Mouse (Mus musculus): ENCODE data around the gene Carm1. TPM values are rescaled to one million over a fixed set of nuclear protein-coding genes. Genes with fewer than 3 reads are reported as not detected.

Gene Carm1
- 49.9 TPM for polyA plus RNA-seq (2014; fragmentation: Illumina TruSeq; extraction: RNeasy Lipid Tissue Mini Kit (QIAGEN cat#74804); ENCODE audit: low read depth, low replicate concordance)

GRCm38 (mm10) chr9:21546789-21547074, at the start of gene Carm1:
Gene Carm1 (plus strand): TSS chr9:21546894.

GRCm38 (mm10) chr9:21509772-21510688, 36.7 kb upstream of the Carm1 start, which contains the start of gene Tmed1:
Gene Tmed1 (minus strand): TSS chr9:21510252.

GRCm38 (mm10) chr9:21525937-21526633, 20.6 kb upstream of the Carm1 start, which contains the start of gene AB124611:
Gene AB124611 (plus strand): TSS chr9:21526176.

GRCm38 (mm10) chr9:21592703-21593121, 46.0 kb downstream of the Carm1 start, which contains the start of the genes Timm29 and Yipf2:
Gene Timm29 (plus strand): TSS chr9:21592722.
Gene Yipf2 (minus strand): TSS chr9:21592828.

GRCm38 (mm10) chr9:21615617-21616231, 69.0 kb downstream of the Carm1 start, which contains the start of gene Smarca4:
Gene Smarca4 (plus strand): TSS chr9:21616169.

Other genes starting within 250 kb of the Carm1 start
- not detected for gene Ap1m2, start 234.6 kb upstream of the Carm1 start, polyA plus RNA-seq (2014; fragmentation: Illumina TruSeq; extraction: RNeasy Lipid Tissue Mini Kit (QIAGEN cat#74804); ENCODE audit: low read depth, low replicate concordance)
- gene Slc44a2, start 226.2 kb upstream of the Carm1 start, polyA plus RNA-seq (2014; fragmentation: Illumina TruSeq; extraction: RNeasy Lipid Tissue Mini Kit (QIAGEN cat#74804); ENCODE audit: low read depth, low replicate concordance): 78.8 TPM
- gene Ilf3, start 179.0 kb upstream of the Carm1 start, polyA plus RNA-seq (2014; fragmentation: Illumina TruSeq; extraction: RNeasy Lipid Tissue Mini Kit (QIAGEN cat#74804); ENCODE audit: low read depth, low replicate concordance): 26.8 TPM
- 12.9 TPM for gene Qtrt1, start 135.1 kb upstream of the Carm1 start, polyA plus RNA-seq (2014; fragmentation: Illumina TruSeq; extraction: RNeasy Lipid Tissue Mini Kit (QIAGEN cat#74804); ENCODE audit: low read depth, low replicate concordance)
- gene Dnm2, start 122.0 kb upstream of the Carm1 start, polyA plus RNA-seq (2014; fragmentation: Illumina TruSeq; extraction: RNeasy Lipid Tissue Mini Kit (QIAGEN cat#74804); ENCODE audit: low read depth, low replicate concordance): 57.1 TPM
- 47.0 TPM for gene Tmed1, start 36.6 kb upstream of the Carm1 start, polyA plus RNA-seq (2014; fragmentation: Illumina TruSeq; extraction: RNeasy Lipid Tissue Mini Kit (QIAGEN cat#74804); ENCODE audit: low read depth, low replicate concordance)
- gene AB124611, start 20.7 kb upstream of the Carm1 start, polyA plus RNA-seq (2014; fragmentation: Illumina TruSeq; extraction: RNeasy Lipid Tissue Mini Kit (QIAGEN cat#74804); ENCODE audit: low read depth, low replicate concordance): 1.2 TPM
- gene Timm29, start 45.8 kb downstream of the Carm1 start, polyA plus RNA-seq (2014; fragmentation: Illumina TruSeq; extraction: RNeasy Lipid Tissue Mini Kit (QIAGEN cat#74804); ENCODE audit: low read depth, low replicate concordance): 53.5 TPM
- gene Yipf2, start 45.9 kb downstream of the Carm1 start, polyA plus RNA-seq (2014; fragmentation: Illumina TruSeq; extraction: RNeasy Lipid Tissue Mini Kit (QIAGEN cat#74804); ENCODE audit: low read depth, low replicate concordance): 6.8 TPM
- gene Smarca4, start 69.3 kb downstream of the Carm1 start, polyA plus RNA-seq (2014; fragmentation: Illumina TruSeq; extraction: RNeasy Lipid Tissue Mini Kit (QIAGEN cat#74804); ENCODE audit: low read depth, low replicate concordance): 29.6 TPM
- gene Ldlr, start 176.6 kb downstream of the Carm1 start, polyA plus RNA-seq (2014; fragmentation: Illumina TruSeq; extraction: RNeasy Lipid Tissue Mini Kit (QIAGEN cat#74804); ENCODE audit: low read depth, low replicate concordance): 6.5 TPM
- 8.4 TPM for gene Spc24, start 213.4 kb downstream of the Carm1 start, polyA plus RNA-seq (2014; fragmentation: Illumina TruSeq; extraction: RNeasy Lipid Tissue Mini Kit (QIAGEN cat#74804); ENCODE audit: low read depth, low replicate concordance)